Mouse (Mus musculus): Measurements from ENCODE around the gene Unc119b.
A peak's percentile ranks its signal among the peaks of the same experiment; 100 is the strongest.
"Not testable (repeated sequence)": the region's sequence is repeated elsewhere in the genome, so short reads cannot be mapped to it uniquely, and the experiment has no call there.

Unc119b gene

DNA sequence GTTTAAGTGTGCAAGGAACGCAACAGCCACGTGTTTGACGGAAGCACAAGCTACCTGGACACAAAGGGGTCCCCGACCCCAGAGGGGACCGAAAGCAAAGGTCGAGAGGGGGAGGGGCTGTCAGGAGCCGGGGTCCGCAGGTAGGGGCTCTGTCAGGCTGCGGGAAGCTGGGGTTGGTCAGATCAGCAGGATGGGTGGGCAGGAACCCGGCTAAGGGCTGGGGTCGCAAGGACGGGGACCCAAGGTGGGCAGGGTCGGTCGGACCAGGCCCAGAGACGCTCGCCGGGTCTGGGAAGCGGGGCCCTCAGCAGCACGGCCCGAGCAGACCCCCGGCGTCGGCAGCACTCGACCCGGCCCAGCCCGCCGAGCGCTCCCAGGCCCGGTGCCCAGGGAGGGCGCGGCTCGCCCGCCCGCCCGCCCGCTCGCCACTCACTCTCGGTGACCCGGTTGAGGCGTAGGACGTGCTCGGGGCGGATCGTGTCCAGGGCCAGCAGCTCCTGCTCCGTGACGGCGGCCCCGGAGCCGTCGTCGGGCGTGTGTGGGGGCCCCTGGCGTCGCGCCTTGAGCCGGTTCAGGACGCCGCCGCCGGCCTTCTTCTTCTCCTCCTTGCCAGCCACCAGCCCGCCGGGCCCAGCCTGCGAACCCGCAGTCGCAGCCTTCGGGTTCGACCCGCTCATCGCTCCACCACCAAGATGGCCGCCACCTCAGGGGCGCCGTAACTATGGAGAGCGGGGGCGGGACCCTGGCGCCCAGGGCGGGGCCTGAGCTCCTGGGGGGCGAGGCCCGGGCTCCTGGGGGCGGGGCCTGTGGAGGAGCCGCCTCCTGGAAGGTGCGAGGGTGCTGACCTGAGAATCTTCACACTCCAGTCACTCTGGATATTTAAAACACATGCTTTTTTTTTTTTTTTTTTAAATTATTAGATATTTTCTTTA, at the start of gene Unc119b:
Unc119b (minus strand) TSS at position 742 of the 932 bp plus-strand sequence.
- DNase-seq: peak; percentile 94

DNA sequence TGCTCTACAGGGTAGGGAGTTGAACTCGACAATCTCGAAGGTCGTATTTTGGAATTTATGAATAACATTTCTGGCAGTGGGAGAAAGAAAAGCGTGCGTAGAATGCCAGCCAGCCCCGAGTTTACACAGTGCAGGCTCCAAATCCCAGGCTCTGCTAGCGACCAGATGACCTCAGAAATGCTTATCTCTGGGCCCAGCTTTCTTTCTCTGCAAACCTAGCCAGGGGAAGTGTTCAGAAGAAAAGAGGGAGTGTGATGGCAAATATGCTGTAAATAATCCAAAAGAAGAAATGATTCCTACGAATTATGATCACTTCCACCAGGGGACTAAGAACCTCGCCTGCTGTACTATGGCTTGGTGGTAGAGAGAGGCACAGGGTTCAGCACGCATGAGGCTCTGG, 48.7 kb upstream of the Unc119b start:
- no peak for DNase-seq

DNA sequence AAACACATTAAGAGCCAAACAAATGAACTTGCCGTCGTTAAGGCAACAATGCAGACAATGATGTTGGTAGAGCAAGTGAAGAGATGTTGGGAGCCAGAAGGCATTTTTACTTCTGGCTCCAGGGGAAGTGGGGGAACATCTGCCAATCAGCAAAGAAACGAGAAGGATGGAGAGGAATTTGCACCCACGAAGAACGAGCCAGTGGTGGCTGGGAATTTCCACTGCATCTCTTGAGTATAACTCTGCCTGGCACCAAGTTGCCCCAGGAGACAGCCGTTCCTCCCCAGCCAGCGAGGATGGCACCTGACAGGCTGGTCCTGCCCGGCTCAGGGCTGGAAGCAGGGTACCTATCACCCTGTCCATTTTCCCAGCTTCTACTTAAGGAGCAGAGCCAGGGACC, 48.1 kb upstream of the Unc119b start:
- DNase-seq: no peak

DNA sequence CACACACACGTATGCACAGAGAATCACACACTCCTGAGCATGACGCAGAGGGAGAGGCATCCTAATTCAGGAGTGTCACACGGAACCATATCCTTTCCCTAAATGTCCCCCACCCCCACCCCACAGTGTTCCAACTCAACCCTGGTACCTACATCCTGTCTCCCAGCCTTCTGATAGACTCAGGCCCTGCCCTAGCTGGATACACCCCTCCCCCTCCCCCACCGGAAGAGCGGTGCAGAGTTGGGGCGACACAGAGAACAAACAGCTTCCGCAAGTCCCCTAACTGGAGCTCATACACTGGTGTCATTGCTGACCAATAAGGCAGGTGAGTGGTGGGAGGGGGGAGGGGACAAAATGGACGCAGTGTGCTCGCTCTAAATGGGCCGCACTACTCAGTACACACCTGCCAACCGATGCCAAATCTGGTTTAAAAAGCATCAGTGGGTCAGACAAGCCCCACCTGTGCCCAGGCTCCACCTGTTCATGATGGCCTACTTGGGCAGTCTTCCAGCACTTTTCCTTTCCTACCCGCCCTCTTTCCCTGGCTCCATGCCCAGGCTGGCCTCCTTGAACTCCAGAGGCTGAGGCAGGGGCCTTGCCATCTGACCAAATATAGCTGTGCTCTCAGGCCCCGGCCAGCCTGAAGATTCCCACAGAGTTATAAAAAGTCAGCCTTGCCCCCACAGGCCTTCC, 46.6 kb upstream of the Unc119b start:
- DNase-seq: peak; percentile 78

DNA sequence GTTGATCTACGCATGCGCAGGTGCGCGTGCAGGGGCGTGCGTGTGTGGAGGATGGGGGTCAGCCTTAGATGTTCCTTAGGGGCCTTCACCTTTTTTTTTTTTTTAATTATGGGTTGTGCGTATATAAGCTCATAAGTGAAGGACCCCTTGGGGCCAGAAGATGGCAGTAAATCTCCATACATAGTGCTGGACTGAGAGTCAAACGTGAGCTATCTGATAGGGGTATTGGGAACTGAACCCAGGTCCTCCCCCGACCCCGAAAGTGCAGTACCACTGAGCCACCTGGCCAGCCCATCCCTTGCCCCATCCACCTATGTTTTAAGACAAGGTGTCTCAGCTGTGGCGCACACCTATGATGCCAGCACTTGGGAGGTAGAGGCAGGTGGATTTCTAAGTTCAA, 44.8 kb upstream of the Unc119b start:
- DNase-seq: no peak

DNA sequence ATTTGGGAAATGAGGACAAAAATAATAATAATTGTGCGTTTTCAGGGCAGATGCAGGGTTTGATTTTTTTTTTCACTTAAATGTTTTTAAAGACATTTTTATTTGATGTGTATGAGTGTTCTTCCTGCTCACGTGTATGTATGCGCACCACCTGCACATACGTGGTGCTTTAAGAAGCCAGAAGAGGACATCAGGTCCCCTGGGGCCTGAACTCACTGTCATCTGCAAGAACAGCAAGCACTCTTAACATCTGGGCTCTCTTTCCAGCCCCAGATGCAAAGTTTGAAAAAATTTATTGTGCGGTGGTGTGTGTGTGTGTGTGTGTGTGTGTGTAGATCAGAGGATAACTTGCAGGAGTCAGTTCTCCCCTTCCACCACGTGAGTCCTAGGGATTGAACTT, 43.1 kb upstream of the Unc119b start:
- DNase-seq: no peak

DNA sequence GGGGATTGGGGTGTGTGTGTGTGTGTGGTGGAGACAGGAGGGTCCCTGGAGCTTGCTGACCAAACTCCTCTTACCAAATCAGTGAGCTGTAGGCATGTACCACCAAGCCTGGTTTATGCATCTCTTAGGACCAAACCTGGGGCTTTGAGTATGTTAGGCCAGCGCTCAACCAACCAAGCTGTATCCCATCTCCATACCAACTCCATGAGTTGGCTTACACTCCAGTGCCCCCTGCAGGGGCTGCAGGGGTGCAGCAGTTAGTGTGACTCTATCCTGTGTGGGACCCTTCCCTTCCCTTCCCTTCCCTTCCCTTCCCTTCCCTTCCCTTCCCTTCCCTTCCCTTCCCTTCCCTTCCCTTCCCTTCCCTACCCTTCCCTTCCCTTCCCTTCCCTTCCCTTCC, 39.8 kb upstream of the Unc119b start:
- DNase-seq: no peak

DNA sequence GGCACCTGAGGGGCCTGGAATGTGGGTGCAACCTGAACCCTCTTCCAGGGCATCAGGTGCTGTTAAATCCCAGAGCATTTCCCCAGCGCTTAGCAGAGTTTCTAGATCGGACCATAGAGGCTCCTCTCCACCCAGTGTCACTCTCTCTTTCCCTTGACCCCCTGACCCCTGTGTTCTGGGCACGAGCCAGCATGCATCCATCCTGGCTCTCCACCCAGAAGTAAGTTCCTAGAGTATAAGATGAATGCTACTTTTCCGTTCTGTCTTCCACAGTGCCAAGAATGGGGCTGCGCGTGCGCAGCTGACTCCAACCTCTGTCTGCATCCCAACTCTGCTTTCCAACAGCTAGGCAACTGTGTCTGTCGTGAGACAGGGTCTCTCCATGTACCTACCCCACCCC, 35.4 kb upstream of the Unc119b start:
- no peak for DNase-seq

DNA sequence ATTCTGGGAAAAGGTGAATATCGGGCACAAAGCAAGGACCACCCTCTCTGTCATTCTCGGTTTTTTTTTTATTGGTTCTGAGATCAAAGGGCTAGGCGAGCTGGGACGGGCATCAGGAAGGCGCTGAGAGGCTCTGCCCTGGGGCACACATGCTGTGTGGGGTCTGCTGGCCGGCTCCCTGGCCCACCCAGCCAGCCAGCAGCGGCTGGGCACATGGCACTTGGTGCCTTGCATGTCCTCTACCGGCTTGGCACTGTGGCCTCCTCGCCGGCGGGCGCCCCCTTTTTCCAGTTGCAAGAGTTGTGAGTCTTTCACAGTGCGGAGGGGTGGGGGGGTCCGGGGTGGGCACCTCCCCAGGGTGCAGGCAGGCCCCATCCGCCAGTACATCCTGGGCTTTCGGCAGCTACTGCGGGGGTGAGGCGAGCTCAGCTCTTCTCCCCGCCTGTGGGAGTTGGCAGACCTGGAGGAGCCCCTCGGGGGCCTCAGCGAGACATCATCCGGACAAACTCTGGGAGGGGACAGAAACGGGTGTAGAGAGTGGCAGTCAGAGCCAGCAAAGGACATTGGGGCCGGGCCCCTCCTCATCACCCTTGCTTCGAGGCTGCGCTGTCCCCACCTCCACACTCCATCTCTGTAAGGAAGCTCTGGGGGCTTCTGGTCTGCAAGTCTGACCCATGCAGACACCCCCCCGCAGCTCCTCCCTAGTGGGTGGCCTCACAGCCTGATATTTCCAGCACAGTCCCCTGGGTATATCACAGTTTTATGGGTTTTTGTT, 34.1 kb upstream of the Unc119b start:
- DNase-seq: no peak

DNA sequence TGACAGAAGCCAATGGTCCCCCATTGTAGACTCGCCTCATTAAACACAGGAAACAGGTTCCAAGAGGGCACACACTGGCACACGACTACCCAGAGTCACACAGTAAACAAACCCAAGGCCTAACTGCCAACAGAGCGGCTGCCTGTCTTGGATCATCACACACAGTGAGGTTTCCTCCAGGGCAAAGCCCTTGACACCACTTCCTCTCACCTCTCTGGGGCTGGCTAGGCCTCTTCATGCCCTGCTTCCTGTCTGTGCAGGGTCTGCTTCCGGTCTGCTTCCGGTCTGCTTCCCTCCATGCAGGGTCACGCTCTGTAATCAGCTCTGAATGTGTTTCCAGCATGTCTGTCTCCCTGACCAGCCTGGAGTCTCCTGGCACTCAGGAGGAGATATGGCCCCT, 32.6 kb upstream of the Unc119b start:
- DNase-seq: no peak

DNA sequence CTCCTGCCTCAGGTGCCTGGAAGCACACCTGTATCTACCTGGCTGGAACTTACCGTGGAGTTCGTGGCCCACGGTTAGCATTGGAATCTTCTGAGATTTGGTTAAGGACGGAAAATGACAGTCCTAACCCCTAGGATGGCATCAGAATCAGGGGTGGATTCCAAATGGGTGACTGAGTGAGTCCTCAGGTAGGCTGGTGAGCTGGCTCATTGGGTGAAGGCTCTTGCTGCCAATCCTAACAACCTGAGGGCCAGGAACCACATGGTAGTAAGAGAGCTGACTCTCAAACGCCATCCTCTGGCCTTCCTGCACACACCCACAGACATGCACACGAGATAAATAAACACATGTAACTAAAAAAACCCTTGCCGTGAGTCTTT, 32.0 kb upstream of the Unc119b start:
- no peak for DNase-seq

DNA sequence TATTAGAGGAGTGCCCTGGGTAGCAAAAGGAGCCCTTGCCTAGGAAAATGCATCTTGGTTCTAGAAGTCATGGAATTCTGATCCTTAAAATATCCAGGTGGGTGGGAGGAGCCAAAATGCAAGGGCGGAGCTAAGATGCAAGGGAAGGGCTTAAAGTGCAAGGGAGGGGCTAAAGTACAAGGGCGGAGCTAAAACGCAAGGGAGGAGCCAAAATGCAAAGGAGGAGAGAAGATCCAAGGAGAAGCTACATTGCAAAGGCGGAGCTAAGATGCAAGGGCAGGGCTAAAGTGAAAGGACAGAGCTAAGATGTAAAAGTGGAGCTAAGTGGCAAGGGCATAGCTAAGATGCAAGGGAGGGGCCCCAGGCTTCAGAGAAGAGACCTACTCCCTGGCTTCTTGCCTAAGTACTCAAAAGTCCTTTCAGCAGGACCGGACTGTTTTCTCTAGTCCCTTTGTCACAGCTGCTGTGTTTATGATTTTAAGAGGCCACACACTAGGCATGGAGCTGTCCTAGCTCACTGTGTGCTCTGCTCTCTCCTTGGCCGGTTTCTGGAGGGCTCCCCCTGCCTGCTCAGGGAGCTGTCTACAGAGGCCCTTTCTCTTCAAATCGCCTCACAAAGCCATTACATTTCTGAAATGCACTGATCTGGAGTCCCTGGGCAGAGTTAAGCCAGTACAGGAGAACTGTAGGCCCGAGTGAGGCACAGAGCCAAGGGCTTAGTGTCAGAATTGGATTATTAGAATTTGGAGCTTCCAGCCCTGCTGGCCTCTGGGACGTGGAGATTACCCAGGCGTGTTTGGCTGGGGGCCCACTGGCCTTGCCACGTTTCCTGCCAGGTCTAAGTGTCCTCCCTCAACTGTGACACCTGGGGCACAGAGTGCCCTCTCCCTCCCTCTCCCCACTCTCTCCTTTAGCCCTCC, 31.4 kb upstream of the Unc119b start:
- peak; percentile 85 for DNase-seq

DNA sequence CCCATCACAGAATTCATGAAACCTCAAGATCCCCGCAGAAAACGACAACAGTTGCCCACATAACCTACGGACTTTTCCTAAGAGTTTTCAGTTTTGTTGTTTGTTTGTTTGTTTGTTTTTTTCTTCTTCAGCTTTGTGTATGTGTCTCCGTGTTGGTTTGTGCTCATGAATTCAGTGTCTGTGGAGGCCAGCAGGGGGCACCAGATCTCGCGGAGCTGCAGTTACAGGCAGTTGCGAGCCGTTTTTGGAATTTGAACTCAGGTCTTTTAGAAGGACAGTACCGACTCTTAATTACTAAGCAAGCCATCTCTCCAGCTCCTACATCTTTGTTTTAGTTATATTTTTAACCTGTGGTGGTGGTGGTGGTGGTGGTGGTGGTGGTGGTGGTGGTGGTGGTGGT, 30.6 kb upstream of the Unc119b start:
- no peak for DNase-seq

DNA sequence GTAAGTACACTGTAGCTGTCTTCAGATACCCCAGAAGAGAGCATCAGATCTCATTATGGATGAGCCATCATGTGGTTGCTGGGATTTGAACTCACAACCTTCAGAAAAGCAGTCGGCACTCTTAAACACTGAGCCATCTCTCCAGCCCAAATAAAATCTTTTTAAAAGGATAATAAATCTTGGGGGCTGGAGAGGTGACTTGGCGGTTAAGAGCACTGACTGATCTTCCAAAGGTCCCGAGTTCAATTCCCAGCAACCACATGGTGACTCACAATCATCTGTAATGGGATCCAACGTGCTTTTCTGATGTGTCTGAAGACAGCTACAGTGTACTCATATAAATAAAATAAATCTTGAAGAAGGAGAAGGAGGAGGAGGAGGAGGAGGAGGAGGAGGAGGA, 29.7 kb upstream of the Unc119b start:
- not testable (repeated sequence) for DNase-seq

DNA sequence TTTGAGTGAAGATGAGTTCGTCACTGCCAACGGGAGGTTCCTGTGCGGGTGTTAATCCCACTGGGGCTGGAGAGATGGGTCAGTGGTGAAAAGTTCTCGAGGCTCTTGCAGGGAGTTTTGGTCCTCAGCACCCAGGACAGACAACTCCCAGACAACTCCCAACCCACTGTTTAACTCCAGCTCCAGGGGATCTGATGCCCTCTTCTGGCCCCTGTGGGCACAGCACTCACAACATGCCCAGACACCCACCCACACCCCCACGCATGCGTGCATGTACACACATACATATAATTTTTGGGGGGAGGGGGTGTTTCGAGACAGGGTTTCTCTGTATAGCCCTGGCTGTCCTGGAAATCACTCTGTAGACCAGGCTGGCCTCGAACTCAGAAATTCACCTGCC, 28.8 kb upstream of the Unc119b start:
- peak; percentile 81 for DNase-seq

DNA sequence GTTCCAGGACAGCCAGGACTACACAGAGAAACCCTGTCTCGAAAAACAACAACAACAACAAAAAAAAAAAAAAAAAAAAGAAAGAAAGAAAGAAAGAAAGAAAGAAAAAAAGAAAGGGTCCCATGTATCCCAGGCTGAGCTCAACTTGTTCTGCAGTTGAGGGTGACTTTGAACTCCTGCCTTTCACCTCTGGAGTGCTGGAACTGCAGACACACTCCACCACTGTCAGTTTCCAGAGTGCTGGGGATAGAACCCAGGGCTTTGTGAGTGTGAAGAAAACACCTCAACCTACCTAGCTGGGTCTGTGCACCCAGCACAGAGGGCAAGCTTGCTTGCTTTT, 27.1 kb upstream of the Unc119b start:
- DNase-seq: not testable (repeated sequence)

DNA sequence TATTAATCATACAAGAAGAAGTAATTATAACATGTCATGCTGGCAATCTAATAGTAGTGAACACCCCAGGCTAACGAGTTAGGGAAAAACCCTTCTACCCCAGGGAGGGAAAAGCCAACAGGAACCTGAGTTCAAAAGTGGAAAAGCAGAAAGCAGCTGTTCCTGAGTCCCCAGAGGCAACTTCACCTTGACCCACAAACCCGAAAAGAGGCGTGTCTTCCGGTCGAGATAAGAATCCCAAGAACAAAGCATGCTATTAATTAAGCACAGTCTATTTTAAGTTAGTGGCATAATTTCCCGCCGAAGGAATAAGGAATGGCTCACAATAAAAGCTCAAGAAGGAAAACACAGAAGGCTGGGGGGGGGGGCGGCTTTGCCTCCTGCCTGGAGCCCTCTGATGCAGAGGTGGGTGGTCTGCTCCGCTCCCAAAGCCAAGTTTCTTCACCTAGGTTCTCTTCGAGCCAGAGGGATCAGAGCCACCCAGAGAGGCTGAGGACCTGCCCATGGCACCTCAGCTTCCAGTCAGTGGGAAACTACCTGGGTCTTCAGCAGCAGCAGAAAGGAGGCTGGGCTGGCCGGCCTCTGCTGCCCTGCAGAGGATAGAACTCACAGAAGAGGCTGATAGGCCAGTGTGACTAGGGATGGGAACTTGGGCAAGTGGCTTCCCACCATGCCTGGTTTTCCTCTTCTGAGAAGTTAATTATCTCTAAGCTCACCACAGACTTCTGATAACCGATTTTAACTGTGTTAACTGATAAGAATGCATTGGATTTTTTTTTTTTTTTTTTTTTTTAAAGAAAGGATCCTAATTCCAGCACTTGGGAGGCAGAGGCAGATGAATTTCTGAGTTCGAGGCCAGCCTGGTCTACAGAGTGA, 26.5 kb upstream of the Unc119b start:
- DNase-seq: no peak

DNA sequence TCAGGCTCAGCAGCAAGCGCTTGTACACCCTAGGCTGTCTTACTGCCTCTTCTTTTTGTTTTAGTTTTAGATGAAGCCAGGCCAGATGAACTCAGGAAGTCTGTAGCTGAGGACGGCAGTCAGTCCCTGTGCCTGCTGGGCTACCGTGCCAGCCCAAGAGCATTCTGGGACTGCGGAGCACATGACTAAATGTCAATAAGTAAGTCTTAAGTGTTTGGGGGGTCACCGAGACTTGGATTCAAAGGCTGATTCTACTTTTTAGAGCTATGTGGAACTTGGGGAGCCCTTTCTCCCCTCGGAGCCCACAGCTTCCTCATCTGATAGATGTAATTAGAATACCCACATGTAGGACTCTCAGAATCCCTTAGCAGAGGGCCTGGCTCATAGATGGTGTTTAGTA, 25.9 kb upstream of the Unc119b start:
- DNase-seq: no peak

DNA sequence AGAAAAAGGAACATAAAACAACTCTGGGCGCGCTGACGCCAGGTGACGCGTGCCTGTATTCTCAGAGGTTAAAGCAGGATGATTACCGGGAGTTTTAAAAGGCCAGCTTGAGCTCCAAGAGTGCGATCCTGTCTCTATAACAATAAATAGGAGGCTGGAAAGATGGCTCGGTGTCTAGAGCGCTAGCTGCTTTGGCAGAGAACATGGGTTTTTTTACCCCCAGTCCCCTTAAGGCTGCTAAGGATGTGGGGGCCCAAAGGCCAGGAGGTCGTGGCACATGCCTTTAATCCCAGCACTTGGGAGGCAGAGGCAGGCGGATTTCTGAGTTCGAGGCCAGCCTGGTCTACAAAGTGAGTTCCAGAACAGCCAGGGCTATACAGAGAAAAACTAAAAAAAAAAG, 24.4 kb upstream of the Unc119b start:
- DNase-seq: no peak

DNA sequence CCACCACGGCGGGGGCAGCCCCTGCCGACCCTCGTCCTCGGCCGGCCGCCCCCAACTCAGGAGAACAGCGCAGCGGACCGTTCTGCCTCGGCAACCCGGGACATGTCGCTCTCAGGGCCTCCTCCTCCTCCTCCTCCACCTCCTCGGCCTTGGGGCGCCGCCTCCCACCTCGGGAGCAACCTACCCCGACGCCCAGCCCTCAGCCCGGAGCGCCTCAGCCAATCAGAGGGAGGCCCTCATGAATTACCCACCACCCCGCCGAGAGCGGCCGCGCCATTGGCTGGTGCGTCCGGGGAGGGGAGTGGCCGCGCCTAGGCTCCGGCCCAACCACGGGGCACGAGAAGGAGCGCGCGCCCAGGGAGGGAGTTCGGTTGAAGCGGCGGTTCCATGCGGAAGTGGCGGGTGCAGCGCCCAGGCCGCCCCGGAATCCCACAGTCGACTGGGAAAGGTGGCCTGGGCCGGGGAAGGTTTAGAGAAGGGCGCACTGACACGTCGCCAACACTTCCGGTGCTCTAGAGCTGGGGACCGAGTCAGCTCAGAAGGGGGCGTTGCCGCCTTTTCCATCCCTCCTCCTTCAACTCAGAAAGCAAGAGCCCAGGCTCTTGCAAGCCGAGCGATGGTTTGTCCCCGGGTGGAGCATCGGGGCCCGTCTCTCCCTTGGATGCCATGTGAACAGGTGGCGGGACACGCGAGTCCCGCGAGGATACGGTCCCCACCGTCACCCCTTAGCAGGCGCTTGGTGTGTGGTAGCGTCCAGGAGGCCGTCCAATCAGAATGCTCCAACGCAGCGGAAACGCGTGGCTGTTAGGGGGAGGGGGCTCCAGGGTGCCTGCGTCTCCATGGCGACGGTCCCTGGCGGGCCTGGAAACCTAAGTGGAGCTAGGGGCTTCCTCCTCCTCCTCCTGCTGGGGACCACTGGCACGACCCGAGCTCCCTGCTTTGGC, 23.5 kb upstream of the Unc119b start, which contains the start of gene Mlec:
Mlec (minus strand) TSS at position 140 of the 944 bp plus-strand sequence.
- peak; percentile 99 for DNase-seq

Data from kidney, adult 9 months (tissue).